Mouse (Mus musculus): ENCODE measurements around the gene Gpr155. TPM values are rescaled to one million over a fixed set of nuclear protein-coding genes. Genes with fewer than 3 reads are reported as not detected.
A peak's percentile ranks its signal among the peaks of the same experiment; 100 is the strongest.

The Gpr155 gene
- total and polyA plus RNA-seq, 2 experiments from 2014 or later = 11.8 to 26.5 TPM

GRCm38 (mm10) chr2:73347766-73348165 is 38.6 kb downstream of the Gpr155 start:
- peak; percentile 13 for DNase-seq (ENCODE audit: low spot score)
- ATAC-seq (ENCODE audit: low FRiP score) = no peak
- WGBS = 36% methylated on average over 9 of the region's 9 CpGs
- Histone ChIP-seq H3K9ac (replicated peaks; ENCODE audit: low read length, poor library complexity, severe bottlenecking) (no peak overlapping the region), H3K4me1 (ENCODE audit: insufficient read depth, low read length) (no peaks in the 10 kb centered on the region), H3K9me3 (ENCODE audit: low read length) (no peaks in the 10 kb centered on the region), H3K27ac (ENCODE audit: low read depth, low read length) (no peak overlapping the region), H3K36me3 (ENCODE audit: insufficient read depth, low read length) (no peaks in the 10 kb centered on the region), H3K4me2 (ENCODE audit: low read depth, low read length, poor library complexity, severe bottlenecking) (no peak overlapping the region), H3K27me3 (ENCODE audit: insufficient read depth, low read length) (no peaks in the 10 kb centered on the region), H3K4me3 (ENCODE audit: low read depth, low read length) (no peak overlapping the region)
- no peak for TF ChIP-seq CTCF (IDR thresholded peaks at IDR 0.05)

DNA sequence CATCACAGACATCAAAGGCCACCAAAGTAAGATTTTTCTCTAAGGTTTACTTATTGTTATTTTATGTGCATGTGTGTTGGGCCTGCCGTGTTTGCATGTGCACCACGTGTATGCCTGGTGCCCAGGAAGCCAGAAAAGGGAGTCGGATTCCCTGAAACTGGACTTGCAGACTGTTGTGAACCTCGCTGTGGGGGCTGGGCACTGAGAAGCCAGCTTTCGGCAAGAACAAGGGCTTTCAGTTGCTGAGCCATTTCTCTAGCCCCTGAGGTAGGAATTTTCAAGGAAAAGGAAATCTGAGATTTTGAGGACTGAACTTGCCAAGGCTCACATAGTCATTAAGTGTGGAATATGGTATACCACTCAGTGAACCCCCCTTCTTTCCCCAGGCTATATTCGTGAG is 39.2 kb downstream of the Gpr155 start:
- Histone ChIP-seq H3K9me3 (ENCODE audit: low read length) (no peaks in the 10 kb centered on the region), H3K4me2 (ENCODE audit: low read depth, low read length, poor library complexity, severe bottlenecking) (no peak overlapping the region), H3K4me3 (ENCODE audit: low read depth, low read length) (no peak overlapping the region), H3K4me1 (ENCODE audit: insufficient read depth, low read length) (no peaks in the 10 kb centered on the region), H3K9ac (replicated peaks; ENCODE audit: low read length, poor library complexity, severe bottlenecking) (no peak overlapping the region), H3K27me3 (ENCODE audit: insufficient read depth, low read length) (no peaks in the 10 kb centered on the region), H3K36me3 (ENCODE audit: insufficient read depth, low read length) (no peaks in the 10 kb centered on the region), H3K27ac (ENCODE audit: low read depth, low read length) (no peak overlapping the region)
- 55% methylated on average over 6 of the region's 6 CpGs for WGBS
- DNase-seq (ENCODE audit: low spot score) = no peak
- no peak for ATAC-seq (ENCODE audit: low FRiP score)
- no peak for TF ChIP-seq CTCF (IDR thresholded peaks at IDR 0.05)

GRCm38 (mm10) chr2:73346345-73347086 is 39.9 kb downstream of the Gpr155 start:
- ATAC-seq (ENCODE audit: low FRiP score) = no peak
- Histone ChIP-seq H3K9me3 (ENCODE audit: low read length) (no peaks in the 10 kb centered on the region), H3K4me1 (ENCODE audit: insufficient read depth, low read length) (no peaks in the 10 kb centered on the region), H3K36me3 (ENCODE audit: insufficient read depth, low read length) (no peaks in the 10 kb centered on the region), H3K27ac (ENCODE audit: low read depth, low read length) (no peak overlapping the region), H3K4me3 (ENCODE audit: low read depth, low read length) (no peak overlapping the region), H3K4me2 (ENCODE audit: low read depth, low read length, poor library complexity, severe bottlenecking) (no peak overlapping the region), H3K27me3 (ENCODE audit: insufficient read depth, low read length) (no peaks in the 10 kb centered on the region), H3K9ac (replicated peaks; ENCODE audit: low read length, poor library complexity, severe bottlenecking) (no peak overlapping the region)
- no peak for TF ChIP-seq CTCF (IDR thresholded peaks at IDR 0.05)
- peak; percentile 11 for DNase-seq (ENCODE audit: low spot score)
- 66% methylated on average over 13 of the region's 13 CpGs for WGBS

GRCm38 (mm10) chr2:73345204-73345603 is 41.2 kb downstream of the Gpr155 start:
- Histone ChIP-seq H3K27me3 (ENCODE audit: insufficient read depth, low read length) (no peaks in the 10 kb centered on the region), H3K4me2 (ENCODE audit: low read depth, low read length, poor library complexity, severe bottlenecking) (no peak overlapping the region), H3K36me3 (ENCODE audit: insufficient read depth, low read length) (no peaks in the 10 kb centered on the region), H3K4me3 (ENCODE audit: low read depth, low read length) (no peak overlapping the region), H3K9me3 (ENCODE audit: low read length) (no peaks in the 10 kb centered on the region), H3K4me1 (ENCODE audit: insufficient read depth, low read length) (no peaks in the 10 kb centered on the region), H3K27ac (ENCODE audit: low read depth, low read length) (no peak overlapping the region), H3K9ac (replicated peaks; ENCODE audit: low read length, poor library complexity, severe bottlenecking) (no peak overlapping the region)
- no peak for TF ChIP-seq CTCF (IDR thresholded peaks at IDR 0.05)
- ATAC-seq (ENCODE audit: low FRiP score) (no peak), DNase-seq (ENCODE audit: low spot score) (no peak)
- 88% methylated on average over 4 of the region's 4 CpGs for WGBS

DNA sequence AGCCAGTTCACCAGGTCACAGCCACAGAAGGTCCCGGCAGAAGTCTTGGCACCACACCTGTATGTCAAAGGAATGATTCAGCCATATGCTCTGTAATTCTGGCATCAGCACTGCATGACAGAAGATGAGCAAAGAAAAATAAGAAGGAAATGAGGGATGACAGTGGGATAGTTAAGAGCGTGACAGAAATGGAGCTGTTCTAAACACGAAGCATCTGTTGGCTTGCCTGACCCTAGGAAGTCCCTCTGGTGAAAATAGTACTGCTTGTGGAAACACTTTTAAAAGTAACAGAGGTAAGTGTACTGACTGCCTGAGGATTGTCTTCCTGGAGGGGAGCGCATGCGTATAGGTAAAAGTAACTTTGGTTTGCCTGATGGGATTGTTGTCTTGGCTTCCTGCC is 42.7 kb downstream of the Gpr155 start:
- Histone ChIP-seq H3K36me3 (ENCODE audit: insufficient read depth, low read length) (no peaks in the 10 kb centered on the region), H3K27ac (ENCODE audit: low read depth, low read length) (no peak overlapping the region), H3K9ac (replicated peaks; ENCODE audit: low read length, poor library complexity, severe bottlenecking) (no peak overlapping the region), H3K4me1 (ENCODE audit: insufficient read depth, low read length) (no peaks in the 10 kb centered on the region), H3K4me3 (ENCODE audit: low read depth, low read length) (no peak overlapping the region), H3K9me3 (ENCODE audit: low read length) (no peaks in the 10 kb centered on the region), H3K27me3 (ENCODE audit: insufficient read depth, low read length) (no peaks in the 10 kb centered on the region), H3K4me2 (ENCODE audit: low read depth, low read length, poor library complexity, severe bottlenecking) (no peak overlapping the region)
- no peak for TF ChIP-seq CTCF (IDR thresholded peaks at IDR 0.05)
- DNase-seq (ENCODE audit: low spot score) = no peak
- no peak for ATAC-seq (ENCODE audit: low FRiP score)
- 97% methylated on average over 5 of the region's 5 CpGs for WGBS

- DNase-seq (ENCODE audit: low spot score) (no peak), ATAC-seq (ENCODE audit: low FRiP score) (no peak)
- Histone ChIP-seq H3K36me3 (ENCODE audit: insufficient read depth, low read length) (no peaks in the 10 kb centered on the region; the same call in 1 of the 2 replicates), H3K27ac (ENCODE audit: low read depth, low read length) (no peak overlapping the region), H3K9me3 (ENCODE audit: low read length) (no peaks in the 10 kb centered on the region), H3K27me3 (ENCODE audit: insufficient read depth, low read length) (no peaks in the 10 kb centered on the region), H3K4me2 (ENCODE audit: low read depth, low read length, poor library complexity, severe bottlenecking) (no peak overlapping the region), H3K4me3 (ENCODE audit: low read depth, low read length) (no peak overlapping the region), H3K4me1 (ENCODE audit: insufficient read depth, low read length) (no peaks in the 10 kb centered on the region), H3K9ac (replicated peaks; ENCODE audit: low read length, poor library complexity, severe bottlenecking) (no peak overlapping the region)
- WGBS = 74% methylated on average over 8 of the region's 8 CpGs
- TF ChIP-seq CTCF (IDR thresholded peaks at IDR 0.05) = no peak
Observed at GRCm38 (mm10) chr2:73338415-73338814, 48.0 kb downstream of the Gpr155 start.
